Mouse (Mus musculus): ENCODE measurements around the gene 9530053A07Rik.
"Not testable (repeated sequence)": the region's sequence is repeated elsewhere in the genome, so short reads cannot be mapped to it uniquely, and the experiment has no call there.

The 9530053A07Rik gene

DNA sequence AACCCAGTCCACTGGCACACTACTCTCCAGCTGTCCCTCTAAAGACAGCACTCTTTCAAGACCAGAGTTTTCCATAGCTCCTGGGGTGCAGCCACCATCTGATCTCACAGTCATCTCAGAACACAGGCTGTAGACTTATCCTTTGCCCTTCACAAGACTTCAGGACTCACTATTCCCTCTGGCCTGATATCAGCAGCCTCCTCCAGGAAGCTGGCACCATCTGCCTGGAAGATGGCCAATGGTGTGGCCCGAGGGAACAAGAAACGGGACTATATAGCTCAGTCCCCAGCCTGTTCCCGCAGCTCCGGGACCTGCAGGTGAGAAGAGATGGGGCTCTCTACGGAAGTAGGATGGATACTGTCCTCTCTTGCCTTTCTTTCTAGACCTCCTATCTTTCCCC, at the start of gene 9530053A07Rik:
Gene 9530053A07Rik (plus strand): TSS at position 301 of the 400 bp plus-strand sequence.
- no peak for DNase-seq (ENCODE audit: low spot score)

DNA sequence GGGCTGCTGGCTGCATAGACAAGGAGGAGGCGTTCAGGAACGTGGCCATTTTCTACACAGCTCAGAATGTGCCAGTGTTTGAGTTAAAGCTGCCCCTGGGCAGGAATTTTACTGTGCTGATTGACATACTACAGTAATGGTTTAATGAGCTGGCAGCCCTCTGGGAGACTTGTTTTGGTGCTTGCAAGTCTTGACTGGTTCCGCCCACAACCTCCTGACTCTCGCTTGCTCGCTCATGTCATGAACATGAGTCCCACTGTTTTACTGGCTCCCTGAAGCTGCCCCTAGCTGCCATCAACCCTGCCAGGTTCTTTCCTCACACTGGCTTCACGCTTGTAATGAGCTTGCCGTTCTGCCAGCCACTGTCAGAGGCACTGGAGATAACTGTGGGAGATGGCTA, 45.1 kb upstream of the 9530053A07Rik start:
- DNase-seq (ENCODE audit: low spot score): no peak

DNA sequence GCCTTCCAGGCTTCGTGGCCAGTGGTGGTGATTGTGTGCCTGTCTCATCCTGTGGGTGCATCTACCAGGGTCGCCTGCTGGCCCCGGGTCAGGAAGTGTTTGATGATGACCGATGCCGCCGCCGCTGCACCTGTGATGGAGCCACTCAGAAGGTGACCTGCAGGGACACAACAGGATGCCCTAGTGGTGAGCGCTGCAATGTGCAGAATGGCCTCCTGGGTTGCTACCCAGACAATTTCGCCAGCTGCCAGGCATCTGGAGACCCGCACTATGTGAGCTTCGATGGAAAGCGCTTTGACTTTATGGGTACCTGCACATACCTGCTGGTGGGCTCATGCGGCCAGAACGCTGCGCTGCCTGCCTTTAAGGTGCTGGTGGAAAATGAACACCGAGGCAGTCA, 43.0 kb upstream of the 9530053A07Rik start:
- no peak for DNase-seq (ENCODE audit: low spot score)

DNA sequence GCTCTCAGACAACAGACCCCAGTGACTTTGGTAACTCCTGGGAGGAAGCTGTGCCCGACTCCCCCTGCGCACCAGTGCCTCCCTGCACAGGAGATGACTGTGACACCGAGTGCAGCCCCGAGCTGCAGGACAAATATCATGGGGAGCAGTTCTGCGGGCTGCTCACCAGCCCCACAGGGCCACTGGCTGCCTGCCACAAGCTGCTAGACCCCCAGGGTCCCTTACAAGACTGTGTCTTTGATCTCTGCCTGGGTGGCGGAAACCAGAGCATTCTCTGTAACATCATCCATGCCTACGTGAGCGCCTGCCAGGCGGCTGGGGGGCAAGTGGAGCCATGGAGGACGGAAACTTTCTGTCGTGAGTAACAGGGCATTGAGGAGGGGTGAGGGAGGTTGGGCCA, 35.7 kb upstream of the 9530053A07Rik start:
- no peak for DNase-seq (ENCODE audit: low spot score)

DNA sequence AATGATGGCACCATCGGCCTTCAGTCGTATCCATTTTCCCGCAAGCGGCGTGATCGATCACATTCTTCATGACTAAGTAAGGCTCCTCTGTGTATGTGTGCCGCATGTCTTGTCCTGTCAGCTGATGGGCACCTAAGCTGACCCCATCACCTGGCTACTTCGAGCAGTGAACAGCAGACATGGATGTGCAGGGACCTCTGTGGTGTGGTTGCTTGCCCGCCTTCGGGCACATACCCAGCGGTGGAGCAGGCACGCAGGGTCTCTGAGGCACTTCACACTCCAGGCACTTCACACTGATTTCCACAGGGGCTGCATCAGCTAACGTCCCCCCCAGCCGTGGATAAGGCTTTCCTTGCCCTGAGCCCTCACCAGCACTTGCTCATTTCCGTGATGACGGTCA, 30.2 kb upstream of the 9530053A07Rik start:
- no peak for DNase-seq (ENCODE audit: low spot score)

DNA sequence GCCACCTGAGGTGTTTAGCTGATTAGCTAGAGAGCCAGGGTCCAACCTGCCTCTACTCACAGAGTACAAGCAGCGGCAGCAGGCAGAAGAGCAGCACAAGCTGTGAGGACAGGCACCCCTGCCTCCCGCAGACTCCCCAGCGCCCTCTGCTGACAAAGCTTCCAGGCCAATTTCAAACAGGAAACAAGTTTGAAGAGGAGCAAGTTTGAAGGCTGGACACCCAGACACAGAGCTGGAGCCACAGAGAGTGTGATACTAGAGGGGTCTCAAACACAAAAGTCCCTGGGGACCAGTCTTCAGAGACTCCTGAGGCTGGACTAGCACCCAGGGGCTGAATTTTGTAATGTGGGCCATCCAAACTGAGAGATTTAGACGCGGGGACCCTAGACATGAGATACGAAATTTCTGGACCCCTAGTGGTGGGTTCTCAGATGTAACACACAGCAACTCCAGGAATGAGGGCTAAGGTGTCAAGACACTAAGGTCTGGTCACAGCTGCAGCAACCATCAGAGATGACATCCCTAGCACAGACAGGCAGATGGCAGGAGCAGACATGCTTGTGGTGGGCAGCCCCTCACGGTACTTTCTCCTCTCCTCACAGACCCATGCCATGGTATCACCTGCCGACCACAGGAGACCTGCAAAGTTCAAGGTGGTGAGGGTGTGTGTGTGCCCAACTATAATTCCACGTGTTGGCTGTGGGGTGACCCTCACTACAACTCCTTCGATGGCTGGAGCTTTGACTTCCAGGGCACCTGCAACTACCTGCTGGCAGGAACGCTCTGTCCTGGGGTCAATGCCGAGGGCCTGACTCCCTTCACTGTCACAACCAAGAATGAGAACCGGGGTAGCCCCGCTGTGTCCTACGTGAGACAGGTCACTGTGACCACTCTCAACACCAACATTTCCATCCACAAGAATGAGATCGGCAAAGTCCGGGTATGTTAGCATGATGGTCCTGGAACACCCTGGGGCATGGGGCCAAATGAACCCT, 28.4 kb upstream of the 9530053A07Rik start:
- DNase-seq (ENCODE audit: low spot score): no peak

DNA sequence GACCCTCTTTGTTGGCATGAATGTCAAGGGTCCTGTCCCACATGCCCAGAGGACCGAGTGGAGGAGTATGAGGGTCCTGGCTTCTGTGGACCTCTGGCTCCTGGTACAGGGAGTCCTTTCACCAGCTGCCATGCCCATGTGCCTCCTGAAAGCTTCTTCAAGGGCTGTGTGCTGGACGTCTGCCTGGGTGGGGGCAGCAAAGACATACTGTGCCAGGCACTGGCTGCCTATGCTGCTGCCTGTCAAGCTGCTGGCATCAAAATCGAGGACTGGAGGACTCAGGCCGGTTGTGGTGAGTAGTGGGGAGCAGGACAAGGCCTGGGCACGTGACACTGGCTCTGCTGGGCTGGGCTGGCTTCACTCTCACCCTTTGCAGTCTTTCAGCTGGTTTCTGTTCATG, 26.3 kb upstream of the 9530053A07Rik start:
- not testable (repeated sequence) for DNase-seq (ENCODE audit: low spot score)

DNA sequence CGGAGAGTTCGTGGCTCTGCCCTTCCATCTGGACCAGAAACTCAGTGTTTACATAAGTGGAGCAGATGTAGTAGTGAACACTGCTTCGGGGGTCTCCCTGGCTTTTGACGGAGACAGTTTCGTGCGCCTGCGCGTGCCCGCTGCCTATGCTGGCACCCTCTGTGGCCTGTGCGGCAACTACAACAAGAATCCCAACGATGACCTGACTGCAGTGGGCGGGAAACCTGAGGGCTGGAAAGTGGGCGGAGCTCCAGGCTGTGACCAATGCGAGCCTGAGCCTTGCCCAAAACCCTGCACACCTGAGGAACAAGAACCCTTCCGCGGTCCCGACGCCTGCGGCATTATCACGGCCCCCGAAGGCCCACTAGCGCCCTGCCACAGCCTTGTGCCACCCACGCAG, 24.6 kb upstream of the 9530053A07Rik start:
- no peak for DNase-seq (ENCODE audit: low spot score)

DNA sequence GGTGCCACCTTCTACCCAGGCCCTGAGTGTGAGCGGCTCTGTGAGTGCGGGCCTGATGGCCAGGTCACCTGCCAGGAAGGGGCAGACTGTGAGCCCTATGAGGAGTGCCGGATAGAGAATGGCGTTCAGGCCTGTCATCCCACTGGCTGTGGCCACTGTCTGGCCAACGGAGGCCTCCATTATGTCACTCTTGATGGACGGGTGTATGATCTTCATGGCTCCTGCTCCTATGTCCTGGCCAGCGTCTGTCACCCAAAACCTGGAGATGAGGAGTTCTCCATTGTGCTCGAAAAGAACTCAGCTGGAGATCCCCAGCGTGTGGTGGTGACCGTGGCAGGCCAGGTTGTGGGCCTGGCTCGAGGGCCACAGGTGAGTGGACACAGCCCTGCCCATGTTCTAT, 23.0 kb upstream of the 9530053A07Rik start:
- DNase-seq (ENCODE audit: low spot score): no peak

DNA sequence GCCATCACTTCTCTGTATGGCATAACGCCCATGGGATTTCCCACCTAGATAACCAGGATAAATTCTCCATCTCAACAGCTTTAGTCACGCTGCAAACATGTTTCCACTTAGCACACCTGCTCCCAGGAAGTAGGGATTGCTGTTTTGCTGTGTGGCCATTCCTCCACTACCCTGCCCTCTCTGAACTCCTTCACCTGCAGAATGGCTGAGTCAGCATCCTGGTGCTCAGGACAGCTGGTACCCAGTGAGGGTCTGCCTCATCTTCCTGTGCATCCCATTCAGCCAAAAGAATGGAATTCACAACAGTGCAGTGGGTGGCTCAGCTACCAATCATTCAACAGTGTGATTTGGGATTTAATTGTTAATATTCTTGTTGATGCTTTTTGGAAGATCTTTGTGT, 14.6 kb upstream of the 9530053A07Rik start:
- DNase-seq (ENCODE audit: low spot score): no peak

DNA sequence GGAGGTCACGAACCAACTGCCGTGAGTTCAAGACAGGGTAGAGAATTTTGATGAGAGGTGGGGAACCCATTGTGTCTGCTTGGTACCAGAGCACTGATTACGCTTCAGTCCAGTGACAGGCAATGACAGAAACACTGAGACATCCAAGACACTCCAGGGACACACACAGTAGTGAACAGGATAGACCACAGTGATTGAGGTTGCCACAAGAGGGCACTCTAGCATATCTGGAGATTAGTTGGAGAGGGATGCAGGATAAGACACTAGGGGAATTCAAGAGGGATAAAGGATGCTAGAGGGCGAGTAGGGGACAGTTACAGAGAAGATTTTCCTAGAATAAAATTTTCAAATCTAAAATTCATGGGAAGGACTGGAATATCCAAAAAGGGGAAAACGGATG, 8.3 kb downstream of the 9530053A07Rik start:
- DNase-seq (ENCODE audit: low spot score): no peak

DNA sequence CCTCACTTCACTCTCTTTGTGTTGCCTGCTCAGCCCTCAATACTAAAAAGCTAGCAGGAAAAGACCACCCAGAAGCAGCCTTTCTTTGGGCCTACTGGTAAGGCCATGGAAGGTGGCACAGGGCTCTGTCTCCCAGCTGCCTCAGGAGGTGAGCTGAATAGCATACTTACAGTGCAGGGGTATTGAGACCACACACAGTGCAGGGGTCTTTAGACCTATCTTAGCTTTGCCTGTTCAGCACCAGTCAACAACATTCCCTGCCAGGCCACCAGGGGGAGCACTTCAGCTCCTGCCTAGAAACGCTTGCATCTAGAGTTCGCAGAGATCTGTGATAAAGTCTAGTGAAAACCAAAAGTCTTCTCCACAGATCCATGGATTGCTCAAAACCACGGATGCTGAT, 19.0 kb downstream of the 9530053A07Rik start:
- DNase-seq (ENCODE audit: low spot score): no peak

DNA sequence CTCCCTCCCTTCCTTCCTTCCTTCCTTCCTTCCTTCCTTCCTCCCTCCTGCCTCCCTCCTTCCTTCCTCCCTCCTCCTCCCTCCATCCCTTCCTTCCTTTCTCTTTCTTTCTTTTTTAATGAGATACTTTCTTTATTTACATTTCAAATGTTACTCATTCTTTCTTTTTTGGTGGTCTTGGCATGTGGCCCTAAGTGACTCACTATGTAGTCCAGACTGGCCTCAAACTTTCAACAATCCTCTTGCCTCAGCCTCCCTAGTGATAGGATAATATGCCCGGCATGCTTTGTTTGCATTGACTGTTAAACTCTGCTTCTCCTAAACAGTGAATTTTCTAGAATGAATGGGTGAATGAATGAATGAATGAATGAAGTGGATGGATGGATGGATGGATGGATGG, 20.6 kb downstream of the 9530053A07Rik start:
- DNase-seq (ENCODE audit: low spot score): no peak

DNA sequence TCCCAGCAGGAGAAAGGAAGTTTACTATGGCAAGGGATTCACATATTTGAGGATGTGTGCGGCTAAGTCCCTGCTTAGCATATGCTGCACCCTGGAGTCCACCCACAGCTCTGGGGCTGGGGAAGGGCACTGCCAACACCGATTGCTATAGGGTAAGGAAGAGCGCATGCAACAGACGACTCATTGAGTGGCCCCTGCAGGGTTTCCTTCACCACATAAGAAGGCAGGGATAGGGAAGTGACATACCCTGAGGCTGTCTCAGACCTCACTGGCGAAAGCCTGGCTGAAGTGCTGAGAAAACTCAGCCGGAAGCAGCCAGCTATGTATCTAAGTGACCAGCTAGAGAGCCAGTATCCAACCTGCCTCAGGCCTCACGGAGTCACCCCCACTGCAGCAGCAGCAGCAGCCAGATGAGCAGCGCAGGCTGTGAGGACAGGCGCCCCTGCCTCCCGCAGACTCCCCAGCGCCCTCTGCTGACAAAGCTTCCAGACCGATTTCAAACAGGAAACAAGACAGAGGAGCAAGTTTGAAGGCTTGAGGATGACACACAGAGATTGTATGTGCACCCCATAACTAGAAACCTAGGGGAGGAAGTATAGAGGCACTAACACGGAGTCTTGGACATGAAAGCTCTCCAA, 22.4 kb downstream of the 9530053A07Rik start:
- no peak for DNase-seq (ENCODE audit: low spot score)

DNA sequence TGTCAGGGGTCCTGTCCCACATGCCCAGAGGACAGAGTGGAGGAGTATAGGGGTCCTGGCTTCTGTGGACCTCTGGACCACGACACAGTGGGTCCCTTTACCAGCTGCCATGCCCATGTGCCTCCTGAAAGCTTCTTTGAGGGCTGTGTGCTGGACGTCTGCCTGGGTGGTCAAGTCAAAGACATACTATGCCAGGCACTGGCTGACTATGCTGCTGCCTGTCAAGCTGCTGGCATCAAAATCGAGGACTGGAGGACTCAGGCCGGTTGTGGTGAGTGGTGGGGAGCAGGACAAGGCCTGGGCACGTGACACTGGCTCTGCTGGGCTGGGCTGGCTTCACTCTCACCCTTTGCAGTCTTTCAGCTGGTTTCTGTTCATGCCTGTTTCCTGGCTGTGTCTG, 24.3 kb downstream of the 9530053A07Rik start:
- DNase-seq (ENCODE audit: low spot score): not testable (repeated sequence)

DNA sequence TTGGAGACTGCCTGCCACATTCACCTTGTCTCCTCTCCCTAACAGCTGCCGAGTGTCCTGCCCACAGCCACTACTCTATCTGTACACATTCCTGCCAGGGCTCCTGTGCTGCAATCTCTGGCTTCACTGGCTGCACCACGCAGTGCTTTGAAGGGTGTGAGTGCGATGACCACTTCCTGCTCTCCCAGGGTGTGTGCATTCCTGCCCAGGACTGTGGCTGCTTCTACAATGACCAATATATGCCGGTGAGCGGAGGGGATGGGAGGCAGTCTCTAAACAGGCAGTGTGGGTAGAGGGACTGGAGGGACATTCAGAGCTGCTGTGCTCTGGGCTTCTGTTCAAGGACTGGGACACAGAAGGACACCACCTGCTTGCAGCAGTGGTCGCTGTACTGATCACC, 30.0 kb downstream of the 9530053A07Rik start:
- DNase-seq (ENCODE audit: low spot score): no peak

DNA sequence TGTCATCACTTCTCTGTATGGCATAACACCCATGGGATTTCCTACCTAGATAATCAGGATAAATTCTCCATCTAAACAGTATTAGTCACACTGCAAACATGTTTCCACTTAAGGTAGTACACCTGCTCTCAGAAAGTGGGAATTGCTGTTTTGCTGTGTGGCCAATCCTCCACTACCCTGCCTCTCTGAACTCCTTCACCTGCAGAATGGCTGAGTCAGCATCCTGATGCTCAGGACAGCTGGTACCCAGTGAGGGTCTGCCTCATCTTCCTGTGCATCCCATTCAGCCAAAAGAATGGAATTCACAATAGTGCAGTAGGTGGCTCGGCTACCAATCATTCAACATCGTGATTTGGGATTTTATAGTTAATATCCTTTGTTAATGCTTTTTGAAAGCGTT, 30.6 kb downstream of the 9530053A07Rik start:
- no peak for DNase-seq (ENCODE audit: low spot score)

DNA sequence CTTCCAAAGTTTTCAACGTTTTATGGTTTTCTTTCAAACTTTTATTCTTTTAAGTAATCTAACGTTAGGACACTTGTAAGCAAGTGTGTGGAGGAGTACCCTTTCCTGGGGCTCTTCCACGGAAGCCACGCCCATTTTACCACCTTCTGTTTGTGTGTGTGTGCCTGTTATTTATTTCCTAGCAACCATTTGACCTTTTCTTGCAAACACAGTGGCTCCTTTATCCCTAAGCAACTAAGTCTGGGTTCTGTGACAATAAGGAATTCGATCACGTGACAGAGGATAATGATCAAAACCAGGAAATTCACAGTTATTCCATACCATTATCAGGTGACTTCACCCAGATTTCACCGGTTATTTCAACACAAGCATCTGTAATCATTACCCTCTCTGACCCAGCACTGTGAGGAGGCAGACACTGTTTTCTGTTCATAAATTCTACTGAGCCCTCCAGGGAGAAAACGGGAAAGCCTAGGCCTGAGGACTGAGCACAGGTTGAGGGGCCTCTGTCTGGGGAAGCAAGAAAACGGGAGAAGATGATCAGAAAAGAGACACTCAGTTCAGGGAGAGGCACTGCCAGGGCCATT, 32.0 kb downstream of the 9530053A07Rik start:
- no peak for DNase-seq (ENCODE audit: low spot score)

DNA sequence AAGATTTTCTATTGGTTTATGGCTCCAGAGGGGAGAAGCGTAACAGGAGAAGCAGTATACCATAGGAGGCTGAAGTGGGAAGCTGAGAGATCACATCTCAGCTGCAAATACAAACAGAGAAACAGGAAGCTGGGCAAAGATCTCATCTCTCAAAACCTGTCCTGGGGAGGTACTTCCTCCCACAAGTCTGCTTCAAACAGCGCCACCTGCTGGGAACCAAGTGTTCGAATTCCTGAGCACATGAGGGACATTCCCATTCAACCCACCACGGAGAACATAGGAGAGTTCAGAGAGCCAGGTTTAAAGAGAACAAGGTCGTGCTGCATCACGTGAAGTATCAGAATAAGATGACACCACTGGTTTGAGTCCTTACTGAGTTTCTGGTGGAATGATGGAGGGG, 36.1 kb downstream of the 9530053A07Rik start:
- no peak for DNase-seq (ENCODE audit: low spot score)

DNA sequence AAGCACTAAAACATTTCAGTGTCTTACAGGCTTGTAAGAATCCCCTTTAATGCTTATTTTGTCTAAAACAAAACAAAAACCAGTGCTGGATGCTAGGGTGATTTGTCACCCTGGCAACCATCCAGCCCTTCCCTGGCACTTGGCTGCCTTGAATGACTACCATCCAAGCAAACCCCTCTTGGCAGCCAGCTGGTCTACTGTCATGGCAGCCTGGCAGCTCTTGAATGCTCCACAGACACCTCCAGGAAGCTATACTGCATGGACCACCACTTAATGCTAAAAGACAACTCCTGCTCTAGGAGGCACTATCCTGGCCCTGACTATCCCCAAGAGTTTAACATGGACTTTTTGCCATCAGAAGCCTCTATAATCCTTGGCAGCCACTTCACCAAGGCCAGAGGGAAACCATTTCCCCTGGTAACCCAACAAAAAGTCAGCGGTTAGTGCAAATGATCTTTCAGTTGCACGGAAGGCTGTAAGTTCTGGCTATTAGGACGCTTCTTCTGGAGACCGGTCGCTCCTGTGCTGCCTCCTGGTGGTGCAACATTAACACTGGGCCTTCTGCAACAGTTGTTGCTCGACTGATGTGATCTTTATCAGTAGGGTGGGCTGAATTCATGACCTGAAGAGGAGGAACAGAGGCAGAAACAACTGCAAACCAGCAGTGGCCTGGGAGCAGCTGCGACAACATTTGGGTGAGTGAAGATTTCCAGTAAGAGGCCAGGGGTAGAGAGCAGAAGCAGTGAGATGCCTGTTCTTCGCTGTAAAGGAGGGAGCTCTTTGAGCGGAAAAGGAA, 39.3 kb downstream of the 9530053A07Rik start:
- DNase-seq (ENCODE audit: low spot score): no peak

DNA sequence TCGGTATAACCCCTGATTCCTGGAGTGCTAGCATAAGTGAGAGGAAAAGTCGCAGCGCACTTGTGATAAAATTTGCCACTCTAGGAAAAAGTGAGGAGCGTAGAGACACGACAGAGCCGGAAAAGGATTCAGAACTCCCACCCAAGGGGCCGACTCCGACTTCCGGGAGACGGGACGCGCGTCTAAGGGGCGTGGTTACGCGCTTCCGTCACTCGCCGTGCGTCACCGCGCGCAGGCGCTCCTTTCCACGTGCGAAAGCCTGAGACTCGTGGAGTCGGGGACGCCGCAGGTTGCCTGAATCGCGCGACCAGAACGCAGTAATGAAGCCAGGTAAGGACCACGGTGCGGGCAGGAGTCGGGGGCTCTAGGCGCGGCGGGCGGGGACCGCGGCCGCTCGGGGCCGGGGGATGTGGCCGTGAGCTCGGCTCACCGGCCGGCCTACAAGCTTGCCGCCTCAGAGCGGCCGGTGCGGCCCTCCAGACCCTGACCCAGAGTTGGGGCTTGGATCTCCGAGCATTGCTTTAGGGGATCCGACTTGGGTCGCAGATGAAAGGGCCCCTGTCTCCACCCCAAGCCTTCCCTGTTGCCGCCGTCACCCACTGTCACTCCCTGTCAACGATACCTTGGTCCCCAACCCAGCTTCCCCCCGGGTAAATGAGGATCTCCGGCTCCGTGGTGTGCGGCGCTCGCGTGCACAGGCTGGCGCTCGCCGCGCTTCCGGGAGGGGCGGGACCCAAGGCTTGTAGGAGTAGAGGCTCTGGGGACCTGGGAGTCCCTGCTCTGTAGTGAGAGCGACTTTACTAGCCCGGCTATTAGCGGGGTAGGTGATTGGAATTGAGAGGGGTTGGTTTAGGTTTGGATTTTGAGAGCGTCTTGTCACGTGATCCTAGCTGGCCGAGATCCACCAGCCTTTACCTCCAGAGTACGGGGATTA, 40.5 kb downstream of the 9530053A07Rik start, which contains the start of gene Fbl:
Gene Fbl (plus strand): TSS at position 222 of the 934 bp plus-strand sequence.
- DNase-seq (ENCODE audit: low spot score): peak; percentile 69
